Mouse (Mus musculus) hindbrain, embryonic 10.5 days (tissue): ENCODE measurements around the gene Prdx2. TPM values are rescaled to one million over a fixed set of nuclear protein-coding genes. Genes with fewer than 3 reads are reported as not detected.

Source experiments
- DNase-seq: peaks from one replicate; pipeline ENCODE4 v3.0.0-alpha.2; 2017; ENCODE audit warnings: low spot score
- H3K27ac ChIP-seq: fragments of 300-500 bp; sonication (generic); 2 replicates; pipeline ENCODE4 v1.5.1; 2016; ENCODE audit warnings: mild to moderate bottlenecking, moderate library complexity
- H3K27me3 ChIP-seq: fragments of 300-500 bp; sonication (generic); 2 replicates; pipeline ENCODE4 v1.6.1; 2016; ENCODE audit warnings: mild to moderate bottlenecking; ENCODE audit not compliant: poor library complexity, insufficient read depth, severe bottlenecking
- H3K36me3 ChIP-seq: fragments of 300-500 bp; sonication (generic); 2 replicates; pipeline ENCODE4 v1.6.1; 2016; ENCODE audit warnings: mild to moderate bottlenecking, moderate library complexity
- H3K4me1 ChIP-seq: fragments of 300-500 bp; sonication (generic); replicated peaks from 2 replicates; pipeline ENCODE4 v1.6.1; 2016; ENCODE audit warnings: mild to moderate bottlenecking
- H3K4me3 ChIP-seq: fragments of 300-500 bp; sonication (generic); 2 replicates; pipeline ENCODE4 v1.5.1; 2016; ENCODE audit warnings: mild to moderate bottlenecking, moderate library complexity
- H3K9me3 ChIP-seq: fragments of 300-500 bp; sonication (generic); 2 replicates; pipeline ENCODE4 v1.6.1; 2016; ENCODE audit warnings: mild to moderate bottlenecking, moderate library complexity
- WGBS: fragments of 180-500 bp; shearing (Covaris S2); methylation state at CpG from one replicate; pipeline ENCODE4 v1.1.7; 2016; 5-methylcytosine and 5-hydroxymethylcytosine counted together
- polyA plus RNA-seq: library from polyadenylated mRNA; unstranded; fragments of >200 nt; fragmentation: Nextera tagmentation; extraction: Ambion mirVana; gene quantifications from 2 replicates; pipeline ENCODE4 v1.2.1, GENCODE M21; 2016

Gene Prdx2
- polyA plus RNA-seq, 1 experiment from 2014 or later: 1,456 TPM

GRCm38 (mm10) chr8:84976763-84977434 lies 7.5 kb downstream of the Prdx2 start:
- Histone ChIP-seq H3K27ac (peak overlapping the region; percentile 82), H3K27me3 (peaks cover 50% of the 10 kb centered on the region), H3K4me1 (peaks cover 70% of the 10 kb centered on the region), H3K4me3 (peak overlapping the region; percentile 68), H3K36me3 (peaks cover 37% of the 10 kb centered on the region), H3K9me3 (no peaks in the 10 kb centered on the region)
- 2% methylated on average over 25 of the region's 25 CpGs for WGBS
- no peak for DNase-seq

- Histone ChIP-seq H3K36me3 (peaks cover 29% of the 10 kb centered on the region), H3K27me3 (peaks cover 58% of the 10 kb centered on the region), H3K4me3 (peak overlapping the region; percentile 68), H3K9me3 (no peaks in the 10 kb centered on the region), H3K4me1 (peaks cover 77% of the 10 kb centered on the region), H3K27ac (peak overlapping the region; percentile 82)
- DNase-seq: peak; percentile 70
- WGBS: under 1% methylated on average over 70 of the region's 70 CpGs
These were observed 8.3 kb downstream of the Prdx2 start for GRCm38 (mm10) chr8:84977435-84978247.

- Histone ChIP-seq H3K4me3 (peak within 1 kb of the TSS; percentile 68), H3K9me3 (no peaks in the 10 kb centered on the region), H3K36me3 (peaks cover 22% of the 10 kb centered on the region), H3K4me1 (peaks cover 79% of the 10 kb centered on the region), H3K27me3 (peaks cover 62% of the 10 kb centered on the region), H3K27ac (peak within 1 kb of the TSS; percentile 83)
- DNase-seq: peak; percentile 85
- under 1% methylated on average over 63 of the region's 63 CpGs for WGBS
These were observed 9.0 kb downstream of the Prdx2 start, which contains the start of gene Junb for GRCm38 (mm10) chr8:84978248-84978940. Gene Junb (minus strand): TSS chr8:84978718.

- peaks cover 87% of the 10 kb centered on the region for H3K4me1 ChIP-seq
- WGBS: 4% methylated on average over 42 of the region's 42 CpGs
- no peaks in the 10 kb centered on the region for H3K9me3 ChIP-seq
- DNase-seq: peak; percentile 86
- peaks cover 75% of the 10 kb centered on the region for H3K27me3 ChIP-seq
- peak overlapping the region; percentile 83 for H3K27ac ChIP-seq
- peak overlapping the region; percentile 68 for H3K4me3 ChIP-seq
- H3K36me3 ChIP-seq: peaks cover 7% of the 10 kb centered on the region
These were observed 10.4 kb downstream of the Prdx2 start for GRCm38 (mm10) chr8:84979599-84980421.

GRCm38 (mm10) chr8:84980622-84981358 lies 11.4 kb downstream of the Prdx2 start:
- H3K36me3 ChIP-seq: no peaks in the 10 kb centered on the region
- H3K4me3 ChIP-seq: peak overlapping the region; percentile 68
- H3K9me3 ChIP-seq: no peaks in the 10 kb centered on the region
- peaks cover 88% of the 10 kb centered on the region for H3K4me1 ChIP-seq
- WGBS: 37% methylated on average over 11 of the region's 11 CpGs
- H3K27ac ChIP-seq: peak overlapping the region; percentile 83
- peaks cover 84% of the 10 kb centered on the region for H3K27me3 ChIP-seq
- peak; percentile 31 for DNase-seq

- peaks cover 94% of the 10 kb centered on the region for H3K27me3 ChIP-seq
- H3K36me3 ChIP-seq: no peaks in the 10 kb centered on the region
- no peaks in the 10 kb centered on the region for H3K9me3 ChIP-seq
- 76% methylated on average over 15 of the region's 15 CpGs for WGBS
- no peak overlapping the region for H3K4me3 ChIP-seq
- H3K4me1 ChIP-seq: peaks cover 85% of the 10 kb centered on the region
- H3K27ac ChIP-seq: peak overlapping the region; percentile 35; the same call in 1 of the 2 replicates
- no peak for DNase-seq
These were observed 12.5 kb downstream of the Prdx2 start for GRCm38 (mm10) chr8:84981644-84982498.

GRCm38 (mm10) chr8:84982499-84983011 lies 13.2 kb downstream of the Prdx2 start:
- H3K4me3 ChIP-seq: no peak overlapping the region
- peaks cover 94% of the 10 kb centered on the region for H3K27me3 ChIP-seq
- peaks cover 78% of the 10 kb centered on the region for H3K4me1 ChIP-seq
- 74% methylated on average over 3 of the region's 3 CpGs for WGBS
- no peaks in the 10 kb centered on the region for H3K9me3 ChIP-seq
- peak overlapping the region; percentile 35; the same call in 1 of the 2 replicates for H3K27ac ChIP-seq
- DNase-seq: no peak
- H3K36me3 ChIP-seq: no peaks in the 10 kb centered on the region

- Histone ChIP-seq H3K36me3 (no peaks in the 10 kb centered on the region), H3K4me1 (peaks cover 65% of the 10 kb centered on the region), H3K9me3 (no peaks in the 10 kb centered on the region), H3K4me3 (peak overlapping the region; percentile 66), H3K27ac (peak overlapping the region; percentile 84), H3K27me3 (peaks cover 94% of the 10 kb centered on the region)
- peak; percentile 25 for DNase-seq
- 9% methylated on average over 16 of the region's 16 CpGs for WGBS
These were observed 15.1 kb downstream of the Prdx2 start for GRCm38 (mm10) chr8:84984294-84985048.

GRCm38 (mm10) chr8:84985049-84985683 lies 15.8 kb downstream of the Prdx2 start:
- no peaks in the 10 kb centered on the region for H3K9me3 ChIP-seq
- H3K27me3 ChIP-seq: peaks cover 87% of the 10 kb centered on the region
- H3K36me3 ChIP-seq: no peaks in the 10 kb centered on the region
- no peak for DNase-seq
- H3K27ac ChIP-seq: peak overlapping the region; percentile 84
- WGBS: under 1% methylated on average over 23 of the region's 23 CpGs
- H3K4me1 ChIP-seq: peaks cover 65% of the 10 kb centered on the region
- H3K4me3 ChIP-seq: peak overlapping the region; percentile 66
